Mouse (Mus musculus) lung, postnatal 0 days (tissue): ENCODE data around the gene Tex29.

Source experiments
- CTCF ChIP-seq: IDR thresholded peaks from 2 replicates; pipeline ENCODE4 v1.5.1; 2016; ENCODE audit warnings: antibody characterized with exemption, mild to moderate bottlenecking
- EP300 ChIP-seq: IDR thresholded peaks from 2 replicates; pipeline ENCODE4 v1.6.1; 2016; ENCODE audit warnings: antibody characterized with exemption, mild to moderate bottlenecking, control low read depth

- TF ChIP-seq CTCF (no peak), EP300 (no peak)
Observed at GRCm38 (mm10) chr8:11833157-11833556, 7.1 kb upstream of the Tex29 start.
